Mouse (Mus musculus) thymus, adult 2 months (tissue): ENCODE measurements around the gene Kif1c. TPM values are rescaled to one million over a fixed set of nuclear protein-coding genes. Genes with fewer than 3 reads are reported as not detected.

Experiments
- DNase-seq: peaks from one replicate; pipeline ENCODE4 v3.0.0; 2021
- H3K27ac ChIP-seq: fragments of 200-500 bp; 2 replicates; pipeline ENCODE4 v1.5.1; 2012; ENCODE audit warnings: low read length, control low read depth; ENCODE audit not compliant: control insufficient read depth, insufficient read depth
- H3K27me3 ChIP-seq: fragments of 200-500 bp; 2 replicates; pipeline ENCODE4 v1.6.1; 2012; ENCODE audit warnings: mild to moderate bottlenecking, low read length, moderate library complexity, mixed read lengths; ENCODE audit not compliant: control insufficient read depth, insufficient read depth
- H3K36me3 ChIP-seq: fragments of 200-500 bp; 2 replicates; pipeline ENCODE4 v1.6.1; 2012; ENCODE audit warnings: mild to moderate bottlenecking, low read length, moderate library complexity; ENCODE audit not compliant: control insufficient read depth, insufficient read depth
- H3K4me1 ChIP-seq: fragments of 200-500 bp; replicated peaks from 2 replicates; pipeline ENCODE4 v1.6.1; 2012; ENCODE audit warnings: low read length; ENCODE audit not compliant: control insufficient read depth, insufficient read depth
- H3K4me3 ChIP-seq: fragments of 200-500 bp; 2 replicates; pipeline ENCODE4 v1.5.1; 2012; ENCODE audit warnings: mild to moderate bottlenecking, low read length, control low read depth, moderate library complexity; ENCODE audit not compliant: control insufficient read depth, insufficient read depth
- CTCF ChIP-seq: fragments of 200-500 bp; IDR thresholded peaks from 2 replicates; pipeline ENCODE4 v1.5.1; 2012; ENCODE audit warnings: mild to moderate bottlenecking, control low read depth, low read length, moderate library complexity, borderline replicate concordance; ENCODE audit not compliant: control insufficient read depth, poor library complexity, insufficient read depth; ENCODE audit errors: extremely low read depth
- POLR2A ChIP-seq: fragments of 200-500 bp; IDR thresholded peaks from 2 replicates; pipeline ENCODE4 v1.6.1; 2012; ENCODE audit warnings: mild to moderate bottlenecking, low read length, control low read depth, moderate library complexity; ENCODE audit not compliant: control insufficient read depth, poor library complexity, insufficient read depth; ENCODE audit errors: extremely low read depth
- WGBS: fragments of 180-500 bp; shearing (Covaris S2); methylation state at CpG from one replicate; pipeline ENCODE4 v1.1.7; 2018; 5-methylcytosine and 5-hydroxymethylcytosine counted together
- polyA plus RNA-seq: library from polyadenylated mRNA; depleted of rRNA; stranded (reverse); fragments of >200 nt; gene quantifications from 2 replicates; pipeline ENCODE4 v1.2.3, GENCODE M21; 2012

Kif1c gene
- polyA plus RNA-seq, 1 experiment, result 32.1 TPM

DNA sequence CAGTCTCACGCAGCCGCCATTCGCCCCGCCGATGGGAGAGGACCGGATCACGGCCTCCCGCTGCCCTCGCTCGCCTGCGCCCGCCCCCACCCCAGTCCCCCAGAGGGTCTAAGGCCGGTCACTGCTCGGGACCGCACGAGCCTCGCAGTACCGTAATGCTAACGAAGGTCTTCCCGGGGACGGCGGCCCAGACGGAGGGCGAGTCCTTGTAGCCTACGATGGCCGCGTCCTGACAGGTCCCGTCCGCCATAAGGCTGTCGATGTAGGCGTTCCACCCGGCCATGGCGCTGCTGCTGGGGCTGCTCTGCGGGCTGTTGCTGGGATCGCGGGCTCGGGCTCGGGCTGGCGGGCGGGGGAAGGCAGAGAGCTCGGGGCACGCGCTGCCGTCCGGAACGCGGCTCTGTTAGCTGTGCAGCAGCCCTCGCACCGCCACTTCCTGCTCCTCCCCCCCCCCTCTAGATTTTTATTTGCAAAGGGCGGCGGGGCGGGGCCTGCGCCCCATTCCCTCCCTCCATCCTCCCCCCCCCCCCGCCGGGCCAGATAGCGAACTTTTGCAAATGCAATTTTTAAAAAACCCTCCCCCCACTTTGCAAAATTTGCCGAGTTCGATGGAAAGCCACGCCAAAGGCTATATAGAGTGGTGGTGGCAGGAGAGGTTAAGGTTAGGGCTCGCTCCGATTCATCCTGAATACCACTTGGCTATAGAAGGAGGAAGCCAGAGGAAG, 46.0 kb upstream of the Kif1c start, which contains the start of gene Pfn1:
TSS of gene Pfn1 (minus strand) at position 447 of the 725 bp plus-strand sequence.
- under 1% methylated on average over 61 of the region's 61 CpGs for WGBS
- H3K36me3 ChIP-seq, result peaks cover 37% of the 10 kb centered on the region
- TF ChIP-seq CTCF, result 0 out of 2 replicates have a peak, but pooled peaks have one; percentile 19
- TF ChIP-seq POLR2A, result peak; percentile 93
- peaks cover 53% of the 10 kb centered on the region for H3K4me1 ChIP-seq
- peak within 1 kb of the TSS; percentile 100 for H3K4me3 ChIP-seq
- DNase-seq, result peak; percentile 79
- peak within 1 kb of the TSS; percentile 99 for H3K27ac ChIP-seq
- H3K27me3 ChIP-seq, result no peaks in the 10 kb centered on the region

DNA sequence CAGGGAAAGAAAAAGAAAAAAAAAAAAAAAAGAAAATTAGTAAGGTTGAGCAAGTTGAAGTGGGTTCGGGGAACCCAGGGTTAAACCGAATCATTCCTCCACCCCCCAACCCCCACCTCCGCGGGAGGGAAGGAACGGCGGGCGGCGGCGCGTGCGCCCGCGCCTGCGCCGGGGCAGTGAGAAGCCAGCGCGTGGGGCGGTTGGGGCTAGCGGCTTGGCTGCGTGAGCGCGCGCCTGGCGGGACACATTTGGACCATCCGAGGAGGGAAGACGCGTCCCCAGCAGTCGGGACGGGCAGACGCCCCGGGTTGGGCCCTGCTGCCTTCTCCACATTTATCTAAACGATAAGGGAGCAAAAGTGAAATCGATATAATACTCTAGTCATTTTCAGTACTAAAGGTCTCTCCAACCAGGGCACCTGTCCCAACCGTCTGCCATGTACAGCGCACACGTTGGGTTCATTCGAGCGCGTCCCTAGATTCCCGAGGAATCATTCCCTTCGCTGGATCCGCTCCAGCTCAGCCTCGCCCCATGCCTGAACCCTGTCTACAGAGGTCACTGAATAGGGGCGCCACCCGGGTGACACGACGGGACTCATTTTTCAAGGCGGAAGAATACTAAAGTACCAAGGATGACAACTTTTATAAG, 45.3 kb upstream of the Kif1c start:
- Histone ChIP-seq H3K27ac (peak overlapping the region; percentile 97), H3K36me3 (peaks cover 30% of the 10 kb centered on the region), H3K27me3 (no peaks in the 10 kb centered on the region), H3K4me3 (peak overlapping the region; percentile 100), H3K4me1 (peaks cover 46% of the 10 kb centered on the region)
- peak; percentile 78 for TF ChIP-seq POLR2A
- TF ChIP-seq CTCF, result no peak
- DNase-seq, result peak; percentile 78
- WGBS, result under 1% methylated on average over 48 of the region's 48 CpGs

DNA sequence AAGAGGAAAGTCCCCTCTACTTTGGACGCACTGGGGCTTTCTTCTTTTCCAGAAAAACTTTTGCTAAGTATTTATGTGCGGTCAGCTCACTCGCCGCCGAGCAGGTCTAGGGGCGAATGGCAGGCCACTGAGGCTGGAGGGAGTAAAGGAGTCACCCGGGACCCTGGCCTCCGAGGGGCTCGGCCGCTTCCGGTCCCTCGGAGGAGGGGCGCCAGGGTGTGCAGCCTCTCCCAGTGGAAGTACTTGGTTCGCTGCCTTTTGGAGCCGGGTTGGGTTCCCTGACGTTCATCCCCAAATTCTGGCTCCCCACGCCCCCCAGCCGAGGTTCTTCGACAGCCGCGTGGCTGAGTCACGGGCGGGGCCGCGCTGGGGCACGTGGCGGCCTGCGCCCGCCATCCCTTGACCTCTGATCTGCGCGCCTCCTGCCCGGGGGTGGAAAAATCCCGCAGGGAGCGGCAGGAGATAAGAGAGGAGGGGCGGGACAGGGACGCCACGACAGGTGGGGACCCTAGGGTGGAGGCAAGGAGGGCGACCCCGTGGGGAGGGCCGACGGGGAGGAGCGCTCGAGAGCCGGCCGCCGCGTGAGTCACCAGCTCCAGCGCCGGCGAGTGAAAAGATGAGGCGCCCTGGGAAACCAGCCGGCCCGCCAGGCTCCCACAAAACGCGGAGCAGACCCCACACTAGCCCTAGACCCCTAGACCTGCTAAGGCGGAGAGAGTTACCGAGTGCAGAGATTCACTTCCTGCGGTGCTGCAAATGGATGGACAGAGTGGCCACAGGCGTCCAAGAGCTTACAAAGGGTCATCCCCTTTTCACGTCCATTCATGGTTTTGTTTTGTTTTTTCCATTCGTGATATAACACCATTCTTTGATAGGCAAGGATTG, 44.5 kb upstream of the Kif1c start:
- peak overlapping the region; percentile 100 for H3K4me3 ChIP-seq
- WGBS, result 5% methylated on average over 60 of the region's 61 CpGs
- no peak for TF ChIP-seq POLR2A
- TF ChIP-seq CTCF, result no peak
- H3K27ac ChIP-seq, result peak overlapping the region; percentile 97
- peaks cover 40% of the 10 kb centered on the region for H3K4me1 ChIP-seq
- peaks cover 23% of the 10 kb centered on the region for H3K36me3 ChIP-seq
- peak; percentile 66 for DNase-seq
- H3K27me3 ChIP-seq, result no peaks in the 10 kb centered on the region

DNA sequence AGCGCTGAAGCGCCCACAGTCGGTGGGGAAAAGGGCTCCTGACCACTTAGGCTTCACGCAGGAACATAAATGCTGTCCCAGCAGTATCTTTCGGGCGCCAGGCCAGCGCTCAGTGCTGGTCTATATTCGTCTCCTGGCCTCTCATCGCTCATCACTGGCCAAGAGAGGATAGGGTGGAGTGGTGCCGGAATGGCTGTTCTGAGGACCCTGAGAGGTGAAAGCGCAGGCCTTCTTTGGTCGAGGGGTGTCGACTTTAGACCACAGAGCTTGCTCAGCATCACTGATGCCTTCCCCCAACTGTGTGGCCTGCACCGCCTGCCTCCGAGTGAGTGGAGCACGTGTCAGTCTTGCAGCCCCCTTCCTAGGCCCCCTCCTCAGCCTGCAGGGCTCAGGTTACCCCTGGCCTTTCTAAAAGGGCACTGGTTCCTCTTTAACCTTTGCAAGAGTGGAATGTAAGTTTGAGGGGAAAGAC, 43.9 kb upstream of the Kif1c start:
- Histone ChIP-seq H3K36me3 (peaks cover 16% of the 10 kb centered on the region), H3K27ac (peak overlapping the region; percentile 97; the same call in 1 of the 2 replicates), H3K4me1 (peaks cover 35% of the 10 kb centered on the region), H3K4me3 (peak overlapping the region; percentile 100), H3K27me3 (no peaks in the 10 kb centered on the region)
- DNase-seq, result peak; percentile 16
- 74% methylated on average over 16 of the region's 16 CpGs for WGBS
- no peak for TF ChIP-seq POLR2A
- no peak for TF ChIP-seq CTCF

DNA sequence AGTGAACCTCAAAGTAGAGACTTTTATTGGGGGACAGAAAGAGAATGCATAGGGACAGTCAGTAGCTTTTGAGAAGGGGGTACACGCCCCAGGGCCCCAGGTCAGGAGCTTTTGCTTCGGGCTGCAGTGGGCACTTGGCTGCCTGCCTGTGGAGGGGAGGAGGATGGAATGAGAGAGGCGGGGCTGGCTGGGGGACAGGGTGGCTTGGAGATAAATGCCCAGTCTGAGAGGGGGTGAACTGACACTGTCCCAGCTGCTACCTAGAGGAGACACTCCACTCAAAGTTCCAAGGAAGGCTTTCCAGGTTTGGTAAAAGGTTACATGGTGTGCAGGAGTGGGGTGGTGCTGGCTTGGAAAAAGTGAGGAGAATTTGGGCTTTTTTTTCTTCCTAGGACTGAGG, 43.4 kb upstream of the Kif1c start, which contains the start of gene Eno3:
TSS of gene Eno3 (plus strand) at position 239 of the 400 bp plus-strand sequence.
- 73% methylated on average over 3 of the region's 3 CpGs for WGBS
- Histone ChIP-seq H3K27me3 (no peaks in the 10 kb centered on the region), H3K4me3 (peak within 1 kb of the TSS; percentile 100), H3K27ac (peak within 1 kb of the TSS; percentile 97), H3K4me1 (peaks cover 33% of the 10 kb centered on the region), H3K36me3 (peaks cover 13% of the 10 kb centered on the region)
- TF ChIP-seq POLR2A (no peak), CTCF (no peak)
- no peak for DNase-seq

DNA sequence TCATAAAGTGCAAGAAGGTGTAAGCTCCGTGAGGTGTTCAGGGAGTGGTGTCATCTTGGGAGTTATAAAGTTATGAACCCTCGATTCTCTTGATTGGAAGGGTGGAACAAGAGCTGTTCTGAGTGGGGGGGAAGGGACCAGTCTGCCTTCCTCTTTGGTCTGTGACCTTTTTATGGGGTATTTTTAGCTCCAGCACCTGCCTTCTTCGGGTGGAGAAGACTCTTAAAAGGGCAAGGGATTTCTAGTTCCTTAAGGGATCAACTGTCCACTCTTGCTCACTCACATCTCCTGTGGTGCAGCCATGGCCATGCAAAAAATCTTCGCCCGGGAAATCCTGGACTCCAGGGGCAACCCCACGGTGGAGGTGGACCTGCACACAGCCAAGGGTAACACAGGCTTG, 42.8 kb upstream of the Kif1c start:
- Histone ChIP-seq H3K4me1 (peaks cover 31% of the 10 kb centered on the region), H3K27me3 (no peaks in the 10 kb centered on the region), H3K4me3 (no peak overlapping the region), H3K36me3 (peaks cover 13% of the 10 kb centered on the region), H3K27ac (peak overlapping the region; percentile 20; the same call in 1 of the 2 replicates)
- 56% methylated on average over 6 of the region's 6 CpGs for WGBS
- DNase-seq, result peak; percentile 24
- TF ChIP-seq POLR2A (no peak), CTCF (no peak)
